Mouse (Mus musculus) cerebellum, adult 11-12 months (tissue): ENCODE data around the gene Kcna5.
A peak's percentile ranks its signal among the peaks of the same experiment; 100 is the strongest.

Experiments used
- DNase-seq: peaks from one replicate; pipeline ENCODE4 v3.0.0; 2022

Kcna5 gene

GRCm38 (mm10) chr6:126535911-126536270 is 679 bp upstream of the Kcna5 start:
- DNase-seq = no peak

GRCm38 (mm10) chr6:126534531-126535207 is 543 bp downstream of the Kcna5 start:
- no peak for DNase-seq

- DNase-seq = no peak
Measured at GRCm38 (mm10) chr6:126531306-126531705, 3.9 kb downstream of the Kcna5 start.

GRCm38 (mm10) chr6:126530019-126530418 is 5.2 kb downstream of the Kcna5 start:
- no peak for DNase-seq

- DNase-seq = no peak
Measured at GRCm38 (mm10) chr6:126514720-126515119, 20.5 kb downstream of the Kcna5 start.

- DNase-seq = peak; percentile 21
Measured at GRCm38 (mm10) chr6:126513714-126514248, 21.4 kb downstream of the Kcna5 start.

GRCm38 (mm10) chr6:126513154-126513553 is 22.1 kb downstream of the Kcna5 start:
- no peak for DNase-seq

- DNase-seq = no peak
Measured at GRCm38 (mm10) chr6:126508671-126509070, 26.5 kb downstream of the Kcna5 start.

- DNase-seq = no peak
Measured at GRCm38 (mm10) chr6:126503920-126504319, 31.3 kb downstream of the Kcna5 start.

- DNase-seq = no peak
Measured at GRCm38 (mm10) chr6:126502691-126503301, 32.4 kb downstream of the Kcna5 start.

- DNase-seq = no peak
Measured at GRCm38 (mm10) chr6:126500985-126501384, 34.2 kb downstream of the Kcna5 start.

- peak; percentile 67 for DNase-seq
Measured at GRCm38 (mm10) chr6:126500088-126500487, 35.1 kb downstream of the Kcna5 start.

- no peak for DNase-seq
Measured at GRCm38 (mm10) chr6:126497878-126498277, 37.3 kb downstream of the Kcna5 start.

GRCm38 (mm10) chr6:126497173-126497839 is 37.9 kb downstream of the Kcna5 start:
- no peak for DNase-seq

- no peak for DNase-seq
Measured at GRCm38 (mm10) chr6:126487136-126487535, 48.1 kb downstream of the Kcna5 start.

- no peak for DNase-seq
Measured at GRCm38 (mm10) chr6:126484887-126485286, 50.3 kb downstream of the Kcna5 start.

- DNase-seq = peak; percentile 45
Measured at GRCm38 (mm10) chr6:126483264-126483867, 51.8 kb downstream of the Kcna5 start.
